Mouse (Mus musculus) activated CD4-positive, CD25-positive, alpha-beta regulatory T cell, adult 4 months (primary cell): ENCODE results near the gene Ablim1. TPM values are rescaled to one million over a fixed set of nuclear protein-coding genes. Genes with fewer than 3 reads are reported as not detected.

Experiments used
- ATAC-seq: one replicate; pipeline ENCODE4 v1.8.0; 2017
- polyA plus RNA-seq, 2 experiments: library from polyadenylated mRNA; unstranded; fragments of 100-300 nt; shearing (Covaris generic); gene quantifications; one replicate each; pipeline ENCODE4 v1.2.1; 2017

The Ablim1 gene
- polyA plus RNA-seq, 2 experiments from 2014 or later = 268 to 273 TPM

GRCm38 (mm10) chr19:57181852-57182528 is 132.7 kb downstream of the Ablim1 start:
- ATAC-seq = no peak

GRCm38 (mm10) chr19:57181317-57181716 is 133.4 kb downstream of the Ablim1 start:
- no peak for ATAC-seq

- ATAC-seq = no peak
Measured at GRCm38 (mm10) chr19:57180908-57181307, 133.8 kb downstream of the Ablim1 start.

- ATAC-seq = peak; percentile 63
Measured at GRCm38 (mm10) chr19:57180333-57180732, 134.4 kb downstream of the Ablim1 start.

- ATAC-seq = no peak
Measured at GRCm38 (mm10) chr19:57179269-57179668, 135.4 kb downstream of the Ablim1 start.

- ATAC-seq = no peak
Measured at GRCm38 (mm10) chr19:57177334-57177733, 137.4 kb downstream of the Ablim1 start.

GRCm38 (mm10) chr19:57175077-57175476 is 139.6 kb downstream of the Ablim1 start:
- ATAC-seq = no peak

- no peak for ATAC-seq
Measured at GRCm38 (mm10) chr19:57174541-57174940, 140.2 kb downstream of the Ablim1 start.

GRCm38 (mm10) chr19:57174045-57174444 is 140.7 kb downstream of the Ablim1 start:
- no peak for ATAC-seq

GRCm38 (mm10) chr19:57172321-57172720 is 142.4 kb downstream of the Ablim1 start:
- ATAC-seq = no peak

GRCm38 (mm10) chr19:57170880-57171279 is 143.8 kb downstream of the Ablim1 start:
- ATAC-seq = no peak

- no peak for ATAC-seq
Measured at GRCm38 (mm10) chr19:57169485-57169884, 145.2 kb downstream of the Ablim1 start.

- no peak for ATAC-seq
Measured at GRCm38 (mm10) chr19:57167721-57168120, 147.0 kb downstream of the Ablim1 start.

- ATAC-seq = no peak
Measured at GRCm38 (mm10) chr19:57164882-57165281, 149.8 kb downstream of the Ablim1 start.

- no peak for ATAC-seq
Measured at GRCm38 (mm10) chr19:57163315-57163714, 151.4 kb downstream of the Ablim1 start.

GRCm38 (mm10) chr19:57161978-57162727 is 152.6 kb downstream of the Ablim1 start:
- ATAC-seq = no peak

- ATAC-seq = peak; percentile 65
Measured at GRCm38 (mm10) chr19:57161010-57161660, 153.6 kb downstream of the Ablim1 start.

GRCm38 (mm10) chr19:57157731-57158343 is 156.9 kb downstream of the Ablim1 start:
- ATAC-seq = no peak

GRCm38 (mm10) chr19:57155121-57155884 is 159.4 kb downstream of the Ablim1 start:
- ATAC-seq = no peak

GRCm38 (mm10) chr19:57152357-57152756 is 162.4 kb downstream of the Ablim1 start:
- ATAC-seq = no peak

- ATAC-seq = no peak
Measured at GRCm38 (mm10) chr19:57151504-57151903, 163.2 kb downstream of the Ablim1 start.

- peak; percentile 46 for ATAC-seq
Measured at GRCm38 (mm10) chr19:57150275-57150674, 164.4 kb downstream of the Ablim1 start.
